8 mouse cellular contexts compared by ENCODE assay signal in the genomic region with DNA sequence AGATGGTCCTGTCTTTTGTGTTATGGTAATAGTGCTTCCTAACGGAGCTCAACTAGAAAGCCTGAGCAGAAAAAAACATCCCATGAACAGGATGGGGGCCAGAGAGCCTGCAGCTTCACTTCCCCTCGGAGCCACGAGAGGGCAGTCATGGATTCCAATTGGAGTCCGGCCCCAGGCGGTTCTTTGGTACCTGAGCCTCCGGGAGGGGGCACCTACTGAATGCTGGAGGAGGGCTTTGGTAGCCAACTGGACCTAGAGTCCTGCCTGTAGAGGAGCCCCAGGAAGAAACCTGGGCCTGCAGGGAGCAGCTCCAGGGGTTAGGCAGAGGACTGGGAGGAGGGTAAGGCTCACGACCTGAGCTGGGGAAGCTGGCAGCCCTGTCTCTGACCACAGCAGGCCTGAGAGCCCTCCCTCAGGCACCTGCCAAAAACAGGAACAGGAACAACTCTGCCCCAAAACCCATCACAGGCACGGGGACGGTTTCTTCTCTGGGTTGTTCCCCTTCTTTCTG. TPM values are rescaled to one million over a fixed set of nuclear protein-coding genes. Genes with fewer than 3 reads are reported as not detected.
A peak's percentile ranks its signal among the peaks of the same experiment; 100 is the strongest.
DNase-seq lines count a peak whose midpoint lies in the region; ATAC-seq and TF ChIP-seq lines count a peak whose summit lies in the region.

No protein-coding gene starts in this region.

- intact Hi-C loops in gastrocnemius, postnatal 14 days (cut with DNase I; ENCODE audit: low total_unique reads): loop anchor here (5.0 to 10.0 kb wide), 2 partner anchors 257 to 350 kb away; no protein-coding TSS in a partner anchor
- intact Hi-C loops in left cerebral cortex, postnatal 10 days (cut with DNase I): loop anchor here (2.0 to 10.0 kb wide), 4 partner anchors 212 to 350 kb away; no protein-coding TSS in a partner anchor

- TF ChIP-seq CTCF in cortical plate, adult 2 months (IDR thresholded peaks at IDR 0.05; ENCODE audit: extremely low read depth, insufficient read depth, low read length): peak; percentile 86

- DNase-seq in gastrocnemius, postnatal 14 days: peak; percentile 94
- peak; percentile 88 to 93 for DNase-seq in left cerebral cortex, postnatal 10 days (ENCODE audit: extremely low spot score in 1 of 2, low spot score in 2 of 2)
- peak; percentile 96 for DNase-seq in right cerebral cortex, postnatal 14 days
- DNase-seq in urinary bladder, postnatal 36 days (ENCODE audit: low spot score in 2 of 2): peak; percentile 85 to 90

- H3K27ac ChIP-seq in cortical plate, adult 2 months (ENCODE audit: insufficient read depth, low read length): no peak overlapping the region

- no peaks in the 10 kb centered on the region for H3K4me1 ChIP-seq in cortical plate, adult 2 months (ENCODE audit: control insufficient read depth, insufficient read depth, low read length)

- ATAC-seq in activated CD4-positive, CD25-positive, alpha-beta regulatory T cell, adult 4 months: peak; percentile 87
- ATAC-seq in inflammation-experienced regulatory T-cells, adult 6 months: peak; percentile 82
- peak; percentile 78 for ATAC-seq in megakaryocyte-erythroid progenitor cell, adult 5-6 weeks (replicated peaks; ENCODE audit: low FRiP score, low TSS enrichment, poor library complexity, severe bottlenecking)

- TF ChIP-seq POLR2A in cortical plate, adult 2 months (IDR thresholded peaks at IDR 0.05; ENCODE audit: extremely low read depth, insufficient read depth, low read length): no peak

- H3K4me3 ChIP-seq in cortical plate, adult 2 months (ENCODE audit: insufficient read depth, low read length): no peak overlapping the region

RNA-seq across cellular contexts. Expression of gene Ttc7, which starts 32.4 kb away (rescaled TPM):
- 10 to 100 TPM; 21.2 to 24.5 TPM for polyA plus RNA-seq in activated CD4-positive, CD25-positive, alpha-beta regulatory T cell, adult 4 months (2017; shearing (Covaris generic))
- polyA plus RNA-seq in cortical plate, adult 2 months (2012; rRNA removed): 11.3 and 12.2 TPM in 2 replicates
- 10 to 100 TPM; 13.2 to 14.5 TPM for total RNA-seq in gastrocnemius, postnatal 14 days (2021)
- polyA plus RNA-seq in inflammation-experienced regulatory T-cells, adult 6 months (2017; shearing (Covaris generic)): 10 to 100 TPM; 16.9 to 22.6 (median 20.6) TPM
- total RNA-seq in left cerebral cortex, postnatal 10 days (2021): 10 to 100 TPM in 1 of 2 experiments, 1 to 10 TPM in 1; 6.7 to 10.8 TPM
- 56.9 and 94.9 TPM in 2 replicates for total RNA-seq in megakaryocyte-erythroid progenitor cell, adult 5-6 weeks (2014; fragmentation: Nextera tagmentation)
- total RNA-seq in megakaryocyte-erythroid progenitor cell, adult 5-6 weeks (2017): 34.2 and 49.5 TPM in 2 replicates

RNA-seq across cellular contexts. Expression of gene Mcfd2, which starts 49.3 kb away (rescaled TPM):
- polyA plus RNA-seq in activated CD4-positive, CD25-positive, alpha-beta regulatory T cell, adult 4 months (2017; shearing (Covaris generic)): 10 to 100 TPM; 24.7 to 33.3 TPM
- 61.0 and 62.1 TPM in 2 replicates for polyA plus RNA-seq in cortical plate, adult 2 months (2012; rRNA removed)
- total RNA-seq in gastrocnemius, postnatal 14 days (2021): 10 to 100 TPM; 19.0 to 20.9 TPM
- polyA plus RNA-seq in inflammation-experienced regulatory T-cells, adult 6 months (2017; shearing (Covaris generic)): 10 to 100 TPM; 20.8 to 40.7 (median 37.4) TPM
- total RNA-seq in left cerebral cortex, postnatal 10 days (2021): 10 to 100 TPM; 31.6 to 33.5 TPM
- total RNA-seq in megakaryocyte-erythroid progenitor cell, adult 5-6 weeks (2014; fragmentation: Nextera tagmentation): 17.7 and 24.5 TPM in 2 replicates
- total RNA-seq in megakaryocyte-erythroid progenitor cell, adult 5-6 weeks (2017): 39.8 and 44.6 TPM in 2 replicates
